Mouse (Mus musculus): ENCODE data around the gene Slc44a5.

Slc44a5 gene

DNA sequence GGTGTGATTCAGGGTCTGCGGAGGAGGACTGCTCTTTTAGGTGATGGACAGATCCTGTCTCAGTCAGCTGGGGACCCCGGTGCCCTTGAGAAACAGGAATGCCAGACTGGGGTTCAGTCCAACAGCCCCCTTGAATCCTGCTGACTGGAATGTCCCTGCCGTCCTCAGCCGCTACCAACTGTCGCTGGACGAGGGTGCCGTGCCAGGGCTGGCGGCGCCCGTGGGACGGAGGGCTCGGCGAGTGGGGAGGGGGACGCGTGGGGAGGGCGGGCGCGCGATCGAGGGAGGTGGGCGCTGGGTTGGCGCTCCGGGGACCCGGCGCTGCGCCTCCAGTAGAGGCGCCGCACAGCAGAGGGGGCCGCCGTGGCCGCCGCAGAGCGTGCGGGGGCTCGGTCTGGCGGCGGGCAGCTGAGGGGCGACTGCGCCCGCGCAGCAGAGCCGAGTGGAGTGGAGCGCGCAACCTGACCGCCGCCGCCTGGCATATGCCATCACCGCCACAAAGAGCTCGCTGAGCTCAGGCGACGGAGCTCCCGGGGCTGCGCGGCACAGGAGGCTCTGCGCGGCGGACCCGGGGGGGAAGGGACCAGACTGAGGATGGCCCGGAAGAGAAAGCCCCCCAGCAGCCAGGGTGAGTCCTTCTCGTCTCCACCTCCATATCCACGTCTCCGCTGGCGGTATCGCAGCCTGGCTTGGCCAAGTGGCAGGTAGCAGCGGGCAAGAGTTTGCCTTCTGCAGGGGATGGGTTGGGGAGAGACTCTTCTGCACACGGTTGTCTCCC, at the start of gene Slc44a5:
Gene Slc44a5, plus strand, starts transcription at position 266 of the 778 bp plus-strand sequence.
- peak; percentile 44 for DNase-seq (ENCODE audit: low read depth, low spot score)

DNA sequence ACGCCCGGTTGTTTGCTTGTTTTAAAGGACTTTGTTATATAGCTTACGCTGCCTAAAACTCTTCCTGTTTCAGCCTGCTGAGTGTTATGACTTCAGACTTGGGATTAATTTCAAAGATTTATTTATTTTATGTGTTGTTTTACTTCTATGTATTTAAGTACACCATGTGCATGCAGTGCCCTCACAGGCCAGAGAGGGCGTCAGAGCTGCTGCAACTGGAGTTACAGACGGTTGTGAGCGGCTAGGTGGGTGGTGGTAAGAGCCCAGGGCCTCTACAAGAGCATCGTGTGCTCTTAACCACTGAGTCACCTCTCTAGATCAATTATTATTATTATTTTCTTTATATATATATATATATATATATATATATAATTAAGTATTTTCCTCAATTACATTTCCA, 46.9 kb upstream of the Slc44a5 start:
- no peak for DNase-seq (ENCODE audit: low read depth, low spot score)

DNA sequence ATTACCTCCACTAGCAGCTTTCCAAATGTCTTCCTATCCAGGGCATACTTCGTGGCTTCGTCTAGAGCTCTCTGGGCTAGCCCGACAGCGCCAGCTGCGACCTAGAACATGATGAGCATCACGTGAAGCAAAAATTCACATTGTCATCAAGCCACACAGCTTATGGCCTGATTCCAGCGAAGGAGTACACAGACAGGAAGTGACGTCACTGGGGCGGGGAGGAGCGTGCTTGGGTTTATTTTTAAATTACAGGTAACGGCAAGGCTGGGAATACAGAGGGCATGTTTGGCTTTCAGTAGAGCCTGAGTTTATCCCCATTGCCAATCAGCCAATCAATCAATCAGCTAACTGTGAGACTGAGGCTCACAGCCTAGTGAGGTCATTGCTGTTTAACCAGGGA, 43.7 kb upstream of the Slc44a5 start:
- no peak for DNase-seq (ENCODE audit: low read depth, low spot score)

DNA sequence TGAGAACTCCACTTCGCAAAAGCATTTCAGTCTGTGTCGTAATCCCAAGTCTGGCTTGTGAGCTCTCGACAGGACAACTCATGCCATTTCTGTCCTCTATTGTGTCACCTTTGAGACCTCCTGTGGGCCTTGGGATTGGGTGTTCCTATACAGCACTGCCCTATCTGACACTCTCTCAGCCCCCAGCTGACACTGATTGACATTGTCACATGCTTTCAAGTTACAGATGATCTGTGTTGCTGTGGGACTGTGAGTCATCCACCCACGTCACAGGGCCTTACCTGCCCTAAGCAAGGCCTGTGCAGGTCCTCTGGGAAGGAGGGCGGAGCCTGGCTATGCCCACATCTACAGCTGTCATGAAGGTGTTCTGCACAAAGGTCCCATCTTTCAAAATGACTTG, 40.8 kb upstream of the Slc44a5 start:
- DNase-seq (ENCODE audit: low read depth, low spot score): no peak

DNA sequence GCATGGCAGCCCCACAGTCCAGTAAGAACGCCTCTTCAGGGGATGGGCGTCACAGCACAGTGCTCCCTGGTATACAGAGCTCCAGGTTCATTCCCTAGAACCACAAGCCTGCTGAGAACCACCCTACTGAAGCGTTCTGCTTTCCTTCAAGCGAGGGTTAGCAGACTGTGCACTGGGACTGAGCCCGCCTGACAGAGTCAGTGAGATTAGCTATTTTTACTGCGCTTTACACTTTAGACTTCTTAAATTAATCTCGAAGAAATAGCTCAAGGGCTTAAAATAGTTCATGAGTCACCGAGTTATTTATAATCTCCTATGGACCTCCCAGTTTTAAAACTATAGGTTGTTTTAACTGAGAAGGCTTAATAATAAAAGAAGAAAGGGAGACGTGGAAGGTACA, 37.4 kb upstream of the Slc44a5 start:
- no peak for DNase-seq (ENCODE audit: low read depth, low spot score)

DNA sequence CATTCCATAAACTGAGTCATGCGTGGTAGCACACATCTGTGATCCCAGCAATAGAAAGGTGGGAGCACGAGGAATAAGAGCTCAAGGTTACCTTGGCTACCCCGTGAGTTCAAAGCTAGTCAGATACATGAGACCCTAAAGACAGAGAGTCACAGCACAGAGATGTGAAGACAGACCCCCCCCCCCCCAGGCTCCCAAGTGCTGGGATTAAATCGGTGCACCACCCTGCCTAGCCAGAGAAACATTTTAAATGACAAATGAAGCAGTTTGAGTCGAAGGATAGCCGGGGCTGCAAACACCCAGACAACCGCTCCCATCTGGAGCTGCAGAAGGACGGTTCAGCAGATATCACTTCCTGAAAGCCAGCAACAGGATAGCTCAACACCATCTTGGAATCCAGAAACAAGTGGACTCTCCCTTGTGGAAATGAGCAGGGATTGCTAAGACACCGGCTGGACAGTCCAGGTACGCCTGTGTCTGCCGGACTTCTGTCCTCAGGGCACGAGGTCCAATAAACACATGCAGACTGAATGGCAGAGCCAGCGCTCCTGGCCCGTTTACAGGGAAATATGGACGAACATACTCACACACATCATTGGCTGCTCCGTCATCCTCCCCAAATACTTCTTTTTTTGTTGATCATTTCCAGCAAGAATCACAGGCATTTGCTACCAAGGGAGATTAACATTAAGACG, 36.0 kb upstream of the Slc44a5 start:
- DNase-seq (ENCODE audit: low read depth, low spot score): no peak

DNA sequence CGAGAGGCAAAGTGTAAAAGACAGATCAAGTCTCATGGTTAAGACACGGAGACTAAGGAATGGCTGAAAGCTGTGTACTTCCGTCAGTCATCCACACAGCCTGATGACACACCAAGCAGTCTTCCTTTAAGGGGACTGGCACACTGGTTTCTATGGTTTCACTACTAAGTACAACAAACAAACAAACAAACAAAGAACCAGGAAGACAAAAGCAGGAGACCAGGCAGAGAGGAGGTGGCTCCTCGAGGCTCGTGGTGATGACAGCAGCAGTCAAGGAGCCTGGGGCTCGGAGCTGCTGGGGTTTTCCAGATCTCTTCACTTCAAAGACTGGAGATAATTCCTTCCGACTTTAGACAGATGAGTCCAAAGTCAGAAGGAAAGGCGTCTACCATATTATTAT, 33.2 kb upstream of the Slc44a5 start:
- no peak for DNase-seq (ENCODE audit: low read depth, low spot score)

DNA sequence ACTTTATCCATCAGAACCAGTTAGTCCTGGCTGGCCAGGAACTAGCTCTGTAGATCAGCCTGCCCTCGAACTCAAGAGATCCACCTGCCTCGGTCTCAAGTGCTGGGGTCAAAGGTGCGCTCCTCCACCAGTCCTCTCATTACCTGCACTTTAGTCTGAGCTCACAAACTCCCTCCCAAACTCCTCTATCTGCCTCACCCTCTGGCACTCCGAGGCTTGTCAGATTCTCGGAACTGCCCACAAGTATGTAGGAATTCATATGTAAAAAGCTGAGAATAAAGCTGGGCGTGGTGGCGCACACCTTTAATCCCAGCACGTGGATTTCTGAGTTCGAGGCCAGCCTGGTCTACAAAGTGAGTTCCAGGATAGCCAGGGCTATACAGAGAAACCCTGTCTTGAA, 32.8 kb upstream of the Slc44a5 start:
- no peak for DNase-seq (ENCODE audit: low read depth, low spot score)

DNA sequence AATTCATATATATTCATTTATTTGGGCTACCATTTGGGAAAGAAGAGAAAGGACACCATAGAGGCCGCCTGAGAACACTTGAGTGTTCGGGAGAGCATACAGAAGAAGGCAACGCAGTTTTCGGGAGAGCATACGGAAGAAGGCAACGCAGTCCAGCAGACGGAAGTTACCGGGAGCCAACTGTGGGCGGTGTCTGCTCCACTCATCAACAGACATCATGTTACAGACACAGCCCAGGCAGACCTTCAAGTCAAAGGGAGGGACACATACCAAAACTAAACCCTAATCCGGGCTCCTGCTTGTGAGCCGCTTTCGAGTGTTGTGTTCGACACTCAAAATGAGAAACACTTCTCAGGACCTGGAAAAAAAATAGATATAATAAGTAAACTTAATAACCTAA, 31.6 kb upstream of the Slc44a5 start:
- no peak for DNase-seq (ENCODE audit: low read depth, low spot score)

DNA sequence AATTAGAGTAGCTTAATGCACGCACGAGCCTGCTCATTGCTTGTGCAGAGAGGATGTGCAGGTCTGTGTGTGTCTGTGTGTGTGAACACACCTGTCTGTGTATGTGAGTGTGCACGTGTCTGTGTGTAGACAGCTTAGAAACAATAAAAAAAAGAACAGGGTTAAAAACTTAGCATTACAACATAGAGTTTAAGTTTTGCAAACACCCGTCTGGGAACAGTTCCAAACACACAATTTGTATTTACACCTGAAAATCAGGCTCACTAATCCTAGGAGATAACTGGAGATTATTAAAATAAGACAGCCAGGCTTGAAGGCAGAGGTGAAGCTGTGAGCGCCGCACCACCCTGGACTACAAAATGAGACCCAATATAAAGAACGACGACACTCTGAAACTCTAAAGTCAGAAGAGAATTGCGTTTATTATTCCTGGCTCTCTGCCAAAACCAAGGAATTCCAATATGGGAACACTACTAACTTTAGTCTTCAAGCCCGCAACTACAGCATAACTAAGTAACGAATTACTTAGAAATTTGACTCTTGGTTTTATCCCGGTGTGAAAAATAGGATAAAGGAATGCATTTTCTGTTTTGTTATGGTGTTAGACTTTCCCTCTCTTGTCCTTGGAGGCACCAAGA, 30.1 kb upstream of the Slc44a5 start:
- peak; percentile 64 for DNase-seq (ENCODE audit: low read depth, low spot score)

DNA sequence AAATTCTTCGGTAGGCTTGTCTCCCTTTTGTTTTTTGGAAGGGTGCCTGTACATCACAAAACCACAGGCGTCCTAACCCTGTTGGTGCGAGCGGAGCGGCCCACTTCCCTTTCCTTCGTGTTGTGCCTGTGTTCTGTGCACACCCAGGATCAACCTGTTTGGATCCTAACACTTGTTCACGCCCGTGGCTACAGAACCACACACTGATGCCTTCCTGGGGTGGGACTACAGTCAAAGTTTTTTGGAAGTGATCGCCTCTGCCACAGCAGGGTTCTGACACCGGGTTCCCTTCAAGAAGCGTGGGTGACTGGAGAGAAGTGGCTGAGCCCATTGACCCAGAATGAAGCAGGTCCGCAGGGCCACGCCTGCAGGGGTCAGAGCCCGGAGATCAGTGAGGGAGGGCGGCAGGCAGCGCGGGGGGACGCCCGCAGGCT, 29.3 kb upstream of the Slc44a5 start:
- DNase-seq (ENCODE audit: low read depth, low spot score): peak; percentile 7

DNA sequence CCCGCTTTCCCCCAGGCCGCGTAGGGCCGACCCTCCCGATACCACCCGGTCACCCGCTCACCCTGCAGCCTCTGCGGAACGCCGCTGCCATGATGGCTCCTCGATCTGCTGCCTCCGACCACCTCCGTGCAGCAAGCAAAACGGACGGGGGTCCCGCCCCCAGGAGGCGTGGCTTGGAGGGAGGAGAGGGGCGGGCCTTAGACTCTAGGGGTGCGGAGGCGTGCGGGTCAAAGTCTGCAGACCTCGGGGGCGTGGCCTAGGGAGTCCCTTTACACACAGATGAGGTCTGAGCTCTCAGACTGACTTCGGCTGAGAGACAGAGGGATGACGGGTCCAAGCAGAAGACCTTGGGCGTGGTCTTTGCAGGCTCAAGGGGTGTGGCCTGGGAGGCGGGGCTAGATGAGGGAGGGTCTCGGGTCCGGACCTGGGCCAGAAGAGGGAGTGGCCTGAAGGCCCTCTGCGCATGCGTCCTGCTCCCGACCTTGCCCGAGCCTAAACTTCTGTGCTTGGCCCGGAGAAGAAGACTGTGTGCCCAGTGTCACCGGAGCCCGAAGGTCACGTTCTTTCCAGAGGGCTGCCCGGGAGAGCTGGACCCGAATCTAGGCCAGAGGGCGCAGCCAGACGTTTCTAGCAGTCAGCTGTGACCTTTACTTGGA, 28.8 kb upstream of the Slc44a5 start, which contains the start of gene Acadm:
Gene Acadm, minus strand, starts transcription at position 298 of the 656 bp plus-strand sequence.
- peak; percentile 99 for DNase-seq (ENCODE audit: low read depth, low spot score)

DNA sequence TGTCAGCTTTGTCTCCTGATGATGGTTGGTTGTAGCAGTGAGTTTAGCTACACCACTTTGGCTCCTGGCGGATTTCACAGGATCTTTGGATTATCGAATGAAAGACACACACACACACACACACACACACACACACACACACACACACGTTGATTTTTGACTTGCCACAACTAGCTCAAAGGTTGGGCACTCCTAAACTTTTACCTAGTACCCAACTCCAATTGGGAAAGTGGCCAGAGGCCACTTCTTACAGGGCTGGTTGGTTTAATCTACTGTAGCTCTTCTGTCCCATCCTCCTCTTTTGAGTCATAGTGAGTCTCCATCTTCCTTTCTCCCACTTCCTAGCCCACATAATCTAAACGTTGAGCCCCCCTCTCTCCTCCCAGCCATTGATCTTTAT, 26.0 kb upstream of the Slc44a5 start:
- no peak for DNase-seq (ENCODE audit: low read depth, low spot score)

DNA sequence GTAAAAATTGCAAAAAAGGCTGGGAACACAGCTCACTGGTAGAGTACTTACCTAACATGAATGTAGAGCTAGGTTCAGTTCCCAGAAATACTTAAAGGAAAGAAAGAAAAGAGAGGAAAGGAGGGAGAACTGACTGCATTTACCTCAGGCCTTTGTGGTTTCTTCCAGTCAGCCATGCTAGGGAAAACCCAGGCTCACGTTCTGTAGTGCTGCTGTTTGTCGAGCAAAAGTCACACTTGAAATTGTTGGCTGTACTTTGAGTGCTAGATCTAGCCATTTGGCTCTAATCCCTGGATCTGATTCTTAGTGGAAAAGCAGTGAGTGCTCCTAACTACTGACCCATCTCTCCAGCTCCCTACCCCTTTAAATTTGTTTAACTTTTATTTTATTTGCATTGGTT, 25.1 kb upstream of the Slc44a5 start:
- no peak for DNase-seq (ENCODE audit: low read depth, low spot score)

DNA sequence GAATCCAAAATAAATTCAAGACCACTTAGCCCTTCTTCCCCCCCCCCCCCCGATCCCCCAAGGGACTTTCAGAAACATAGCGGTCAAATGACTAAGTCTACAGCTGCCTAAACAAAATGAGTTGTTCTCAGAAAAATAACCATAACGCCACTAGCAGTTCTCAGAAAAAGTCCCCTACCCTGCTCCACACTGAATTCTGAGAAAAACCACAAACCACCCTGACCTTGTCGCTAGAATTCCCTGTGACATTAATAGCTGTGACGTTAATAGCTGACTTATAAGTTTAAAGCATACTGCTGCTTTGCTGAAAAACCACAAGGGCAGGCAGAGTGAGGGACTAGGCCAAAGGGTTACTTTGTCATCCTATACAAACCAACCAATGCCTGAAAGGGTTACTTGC, 15.3 kb upstream of the Slc44a5 start:
- no peak for DNase-seq (ENCODE audit: low read depth, low spot score)

DNA sequence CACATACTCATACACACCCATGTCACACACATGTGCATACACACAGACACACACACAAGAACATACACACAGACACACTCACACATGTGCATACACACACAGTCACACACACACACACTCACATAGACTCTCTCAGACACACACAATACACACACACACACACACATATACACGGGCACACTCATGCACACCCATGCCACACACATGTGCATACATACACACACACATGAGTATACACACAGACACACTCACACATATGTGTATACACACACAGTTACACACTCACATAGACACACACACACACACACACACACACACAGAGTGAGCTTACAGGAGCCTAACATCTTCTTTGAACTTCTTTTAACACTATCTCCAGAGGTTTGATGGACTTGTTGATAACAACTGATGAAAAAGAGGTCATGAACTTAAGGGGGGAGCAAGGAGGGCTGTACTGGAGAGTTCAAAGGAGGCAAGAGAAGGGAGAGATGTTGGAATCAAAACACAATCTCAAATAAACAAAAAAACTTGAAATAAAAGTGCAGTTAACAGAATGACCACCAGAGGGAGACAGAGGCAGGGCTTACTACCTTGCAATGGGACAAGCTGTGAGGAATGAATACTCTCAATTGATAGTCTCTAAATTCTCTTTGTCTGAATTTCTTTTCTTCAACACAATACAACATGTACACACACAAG, 14.1 kb upstream of the Slc44a5 start:
- DNase-seq (ENCODE audit: low read depth, low spot score): peak; percentile 71

DNA sequence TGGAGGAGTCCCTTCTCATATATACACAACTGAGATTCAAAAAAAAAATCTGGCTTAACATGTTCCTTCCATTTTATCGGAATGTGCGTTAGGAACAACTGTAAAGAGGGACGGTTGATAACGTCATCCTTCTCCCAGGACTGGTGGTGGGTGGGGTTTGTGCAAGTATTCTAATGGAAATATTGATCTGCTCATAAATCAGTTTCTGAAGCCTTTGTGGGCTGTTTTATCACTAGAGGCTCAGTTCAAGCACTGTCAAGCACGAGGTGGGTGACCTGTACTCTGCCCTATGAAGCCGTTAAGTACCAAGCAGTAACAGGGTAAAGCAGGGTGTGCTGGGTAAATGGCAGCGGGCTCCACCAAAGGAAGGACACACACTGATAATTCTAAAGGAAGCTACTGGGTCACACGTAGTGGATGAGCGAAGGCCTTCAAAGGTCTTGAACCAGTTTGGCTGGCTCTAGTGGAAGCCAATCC, 13.5 kb upstream of the Slc44a5 start:
- no peak for DNase-seq (ENCODE audit: low read depth, low spot score)

DNA sequence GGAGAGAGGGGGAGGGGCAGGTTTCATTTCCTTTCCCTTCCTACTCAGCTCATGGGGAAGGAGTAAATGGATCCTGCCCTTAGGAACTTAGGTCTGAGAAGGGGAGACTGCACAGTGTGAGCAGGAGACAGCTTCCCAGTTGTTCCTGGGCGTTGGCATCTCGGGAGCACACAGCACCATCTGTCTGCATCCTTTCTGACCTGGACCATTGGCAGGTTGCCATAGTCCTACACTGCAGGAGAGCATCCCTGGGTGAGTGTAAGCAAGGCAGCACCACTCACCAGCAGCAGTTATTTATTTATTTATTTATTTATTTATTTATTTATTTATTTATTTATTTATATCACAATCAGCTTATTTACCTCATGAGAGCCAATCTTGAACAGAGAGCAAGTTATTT, 12.4 kb upstream of the Slc44a5 start:
- DNase-seq (ENCODE audit: low read depth, low spot score): no peak

DNA sequence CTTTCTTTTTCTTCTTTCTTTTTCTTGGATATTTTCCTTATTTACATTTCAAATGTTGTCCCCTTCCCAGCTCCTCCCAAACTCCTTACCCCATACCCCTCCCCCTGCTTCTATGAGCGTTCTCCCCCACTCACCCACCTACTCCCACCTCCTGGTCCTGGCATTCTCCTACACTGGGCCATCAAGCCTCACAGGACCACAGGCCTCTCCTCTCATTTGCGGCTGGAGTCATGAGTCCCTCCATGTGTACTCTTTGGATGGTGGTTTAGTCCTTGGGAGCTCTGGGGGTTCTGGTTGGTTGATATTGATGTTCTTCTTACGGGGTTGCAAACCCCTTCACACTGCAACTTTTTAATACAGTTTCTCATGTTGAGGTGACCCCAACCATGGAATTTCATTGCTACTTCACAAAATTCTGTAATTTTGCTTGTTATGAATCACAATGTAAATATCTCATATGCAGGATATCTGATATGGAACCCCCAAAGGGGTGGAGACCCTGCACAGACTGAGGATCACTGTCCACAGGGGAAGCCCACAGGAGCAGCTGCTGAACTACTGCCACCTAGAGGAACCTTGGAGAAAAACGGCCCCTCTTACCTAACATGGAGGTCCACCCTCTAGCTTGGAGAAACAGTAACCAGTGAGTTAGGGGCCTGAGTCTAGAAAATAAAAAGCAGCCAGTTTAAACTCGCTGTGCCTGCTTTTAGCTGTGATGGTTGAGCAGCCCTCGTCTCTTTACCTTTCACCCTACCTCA, 11.4 kb upstream of the Slc44a5 start:
- DNase-seq (ENCODE audit: low read depth, low spot score): no peak

DNA sequence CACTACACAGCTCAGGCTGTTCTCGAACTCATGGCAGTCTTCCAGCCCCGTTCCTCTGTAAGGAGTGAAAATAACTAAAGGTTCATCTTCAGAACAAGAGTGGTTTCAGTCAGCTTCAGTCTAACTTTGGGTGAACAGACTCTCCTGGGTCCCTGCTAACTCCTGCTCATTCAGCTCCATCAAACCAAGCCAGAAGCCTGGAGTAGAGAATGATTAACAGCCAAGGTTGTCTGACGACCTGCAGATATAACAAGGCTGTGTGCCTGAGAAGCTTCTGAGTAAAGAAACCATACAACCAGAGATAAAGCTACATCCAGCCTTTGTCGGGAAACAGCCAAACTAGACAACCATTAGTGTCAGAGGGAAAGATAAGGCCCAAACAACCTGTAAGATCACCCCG, 5.8 kb upstream of the Slc44a5 start:
- no peak for DNase-seq (ENCODE audit: low read depth, low spot score)

DNA sequence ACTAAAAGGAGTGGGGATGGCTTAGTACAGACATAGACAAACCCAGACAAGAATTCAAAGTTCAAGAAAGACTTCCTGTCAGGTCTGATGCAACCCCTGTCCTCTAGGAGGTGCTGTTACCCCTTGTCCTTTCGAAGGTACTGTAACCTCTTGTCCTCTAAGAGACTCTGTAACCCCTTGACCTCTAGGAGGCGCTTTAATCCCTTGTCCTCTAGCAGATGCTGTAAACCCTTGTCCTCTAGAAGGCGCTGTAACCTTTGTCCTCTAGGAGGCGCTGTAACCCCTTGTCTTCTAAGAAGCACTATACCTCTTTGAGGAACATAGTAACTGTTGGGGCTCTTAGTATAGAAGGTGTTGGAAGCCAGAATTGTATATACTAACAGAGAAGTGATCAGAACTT, 4.7 kb upstream of the Slc44a5 start:
- peak; percentile 75 for DNase-seq (ENCODE audit: low read depth, low spot score)
